Comparison of ENCODE assay signal across 21 mouse cellular contexts in genomic region chr16:27586307-27586706, GRCm38 (mm10).
DNase-seq lines count a peak whose midpoint lies in the region; ATAC-seq and TF ChIP-seq lines count a peak whose summit lies in the region.
"Had no signal": no experiment of that assay in that cellular context is flagged by ENCODE, and none has a peak within 500 bp of the region (broad histone marks: within the 10 kb centered on the region; RNA-seq: fewer than 3 reads in every experiment).

No protein-coding gene starts in this region.

- no peak for ATAC-seq in lung, embryonic 14.5 days (ENCODE audit: insufficient read depth)
- no peak for ATAC-seq in heart, embryonic 12.5 days (ENCODE audit: insufficient number of reproducible peaks, low FRiP score)
- ATAC-seq: activated CD4-positive, CD25-positive, alpha-beta regulatory T cell, adult 4 months; forebrain, embryonic 14.5 days; midbrain, embryonic 16.5 days had no signal

- H3K4me3 ChIP-seq in lung, embryonic 14.5 days (ENCODE audit: low read depth, low read length), result no peak overlapping the region
- H3K4me3 ChIP-seq in heart, embryonic 12.5 days, result no peak overlapping the region
- H3K4me3 ChIP-seq: heart, embryonic 15.5 days; limb, embryonic 13.5 days; liver, embryonic 15.5 days; megakaryocyte, embryonic 14.5 days had no signal

- no peaks in the 10 kb centered on the region for H3K4me1 ChIP-seq in lung, embryonic 14.5 days (ENCODE audit: insufficient read depth)
- no peaks in the 10 kb centered on the region for H3K4me1 ChIP-seq in heart, embryonic 12.5 days (replicated peaks)
- H3K4me1 ChIP-seq: heart, embryonic 15.5 days; limb, embryonic 13.5 days; liver, embryonic 15.5 days; megakaryocyte, embryonic 14.5 days had no signal

- H3K36me3 ChIP-seq in lung, embryonic 14.5 days (ENCODE audit: insufficient read depth), result no peaks in the 10 kb centered on the region
- no peaks in the 10 kb centered on the region for H3K36me3 ChIP-seq in heart, embryonic 12.5 days
- H3K36me3 ChIP-seq: G1E; heart, embryonic 15.5 days; limb, embryonic 13.5 days; liver, embryonic 15.5 days had no signal

- no peak overlapping the region for H3K4me2 ChIP-seq in lung, embryonic 14.5 days
- no peak overlapping the region for H3K4me2 ChIP-seq in heart, embryonic 12.5 days
- H3K4me2 ChIP-seq: heart, embryonic 15.5 days; limb, embryonic 13.5 days; liver, embryonic 15.5 days had no signal

- TF ChIP-seq CTCF in lung, embryonic 14.5 days (IDR thresholded peaks at IDR 0.05; ENCODE audit: low read depth), result no peak

- 26% methylated on average over 7 of the region's 7 CpGs for WGBS in lung, embryonic 14.5 days
- WGBS in heart, embryonic 12.5 days, result 41% methylated on average over 7 of the region's 7 CpGs

- no peaks in the 10 kb centered on the region for H3K27me3 ChIP-seq in lung, embryonic 14.5 days (ENCODE audit: insufficient read depth, low read length)
- no peaks in the 10 kb centered on the region for H3K27me3 ChIP-seq in heart, embryonic 12.5 days (replicated peaks)
- H3K27me3 ChIP-seq: heart, embryonic 15.5 days; limb, embryonic 13.5 days; liver, embryonic 15.5 days; megakaryocyte, embryonic 14.5 days had no signal

- H3K9me3 ChIP-seq in lung, embryonic 14.5 days (ENCODE audit: low read depth, low read length), result no peaks in the 10 kb centered on the region
- H3K9me3 ChIP-seq in heart, embryonic 12.5 days (replicated peaks), result no peaks in the 10 kb centered on the region
- H3K9me3 ChIP-seq: G1E; heart, embryonic 15.5 days; limb, embryonic 13.5 days; liver, embryonic 15.5 days; megakaryocyte, embryonic 14.5 days had no signal

- no peak overlapping the region for H3K9ac ChIP-seq in lung, embryonic 14.5 days
- H3K9ac ChIP-seq in heart, embryonic 12.5 days, result no peak overlapping the region
- H3K9ac ChIP-seq: heart, embryonic 15.5 days; limb, embryonic 13.5 days; liver, embryonic 15.5 days had no signal

- DNase-seq in embryo, embryonic 10 days (ENCODE audit: low spot score), result peak; percentile 16
- no peak for DNase-seq in embryo, embryonic 9.5 days (ENCODE audit: extremely low spot score)
- DNase-seq in lung, embryonic 14.5 days, result peak; percentile 59
- DNase-seq in lung, postnatal 14 days, result no peak
- DNase-seq in WW6 (ENCODE audit: low read depth, low spot score), result peak; percentile 7
- DNase-seq in yolk sac, embryonic 10.5 days (ENCODE audit: low spot score), result peak; percentile 15
- no peak for DNase-seq in right cerebral cortex, adult 2 months (ENCODE audit: low spot score in 2 of 2)
- DNase-seq: cerebellum, adult 9-10 months; lung, postnatal 10 days; right cerebral cortex, postnatal 25 days; thymus, postnatal 4 days had no signal

- H3K27ac ChIP-seq in lung, embryonic 14.5 days (ENCODE audit: low read depth), result no peak overlapping the region
- no peak overlapping the region for H3K27ac ChIP-seq in heart, embryonic 12.5 days (ENCODE audit: poor library complexity, severe bottlenecking)
- H3K27ac ChIP-seq: heart, embryonic 15.5 days; limb, embryonic 13.5 days; liver, embryonic 15.5 days; stomach, postnatal 0 days had no signal

Comparison
In these comparisons a context has a peak if more than half of its experiments do, and no peak if none do; other contexts are left out.
1. DNase-seq: peak in embryo, embryonic 10 days (single experiment), lung, embryonic 14.5 days (single experiment), WW6 (single experiment) and yolk sac, embryonic 10.5 days (single experiment); none in embryo, embryonic 9.5 days (single experiment), lung, postnatal 14 days (single experiment) and right cerebral cortex, adult 2 months (0 of 2).